In the genomic region with DNA sequence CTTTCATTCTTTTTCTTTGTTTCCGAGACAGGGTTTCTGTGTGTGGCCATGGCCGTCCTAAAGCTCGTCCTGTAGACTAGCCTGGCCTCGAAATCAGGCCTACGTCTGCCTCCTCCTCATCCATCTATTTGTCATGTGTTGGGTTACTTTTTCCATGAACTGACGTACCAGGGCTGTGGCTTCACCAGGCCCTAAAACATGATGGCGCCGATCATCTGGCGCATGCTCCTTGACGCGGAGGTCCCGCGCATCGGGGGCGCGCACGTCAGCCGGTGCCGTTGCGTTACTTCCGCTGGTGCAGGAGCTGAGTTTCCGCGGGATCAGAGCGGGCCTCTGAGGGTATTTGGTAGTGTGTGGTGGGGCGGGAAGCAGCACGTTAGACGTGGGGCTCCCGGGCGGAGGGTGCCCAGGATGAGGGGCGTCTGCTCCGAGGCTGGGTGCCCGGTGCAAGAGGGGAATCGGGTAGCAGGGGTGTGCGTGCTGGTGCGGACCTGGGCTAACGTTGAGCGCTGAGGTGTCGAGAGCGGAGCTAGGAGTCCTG, we compare ENCODE assay signal across 8 mouse cellular contexts. TPM values are rescaled to one million over a fixed set of nuclear protein-coding genes. Genes with fewer than 3 reads are reported as not detected.
A peak's percentile ranks its signal among the peaks of the same experiment; 100 is the strongest.
DNase-seq lines count a peak whose midpoint lies in the region; ATAC-seq and TF ChIP-seq lines count a peak whose summit lies in the region.
"Not testable (repeated sequence)": the region's sequence is repeated elsewhere in the genome, so short reads cannot be mapped to it uniquely, and the experiment has no call there.

Gene Gon4l, plus strand, starts transcription at position 281 of the 541 bp plus-strand sequence.

- H3K27me3 ChIP-seq in hindbrain, embryonic 14.5 days (ENCODE audit: control insufficient read depth, insufficient read depth, low read length); lung, embryonic 16.5 days (ENCODE audit: control insufficient read depth, insufficient read depth, low read depth, low read length): not testable (repeated sequence)

- H3K9ac ChIP-seq in hindbrain, embryonic 14.5 days, result peak within 1 kb of the TSS; percentile 42
- H3K9ac ChIP-seq in lung, embryonic 16.5 days (ENCODE audit: low read length), result peak within 1 kb of the TSS; percentile 56

- not testable (repeated sequence) for H3K9me3 ChIP-seq in hindbrain, embryonic 14.5 days (ENCODE audit: control insufficient read depth, low read length); lung, embryonic 16.5 days (ENCODE audit: control insufficient read depth, low read length)

- ATAC-seq in activated CD4-positive, CD25-positive, alpha-beta regulatory T cell, adult 4 months, result peak; percentile 44
- ATAC-seq in common myeloid progenitor, adult 5-6 weeks (replicated peaks; ENCODE audit: low read depth, poor library complexity, severe bottlenecking), result peak; percentile 79
- ATAC-seq in hindbrain, embryonic 14.5 days (ENCODE audit: low FRiP score), result peak; percentile 73
- peak; percentile 82 for ATAC-seq in lung, embryonic 16.5 days (ENCODE audit: low read depth)

- not testable (repeated sequence) for DNase-seq in gastrocnemius, adult 8-10 months (ENCODE audit: low spot score in 2 of 2); urinary bladder, adult 2 months (ENCODE audit: low spot score)
- peak; percentile 47 for DNase-seq in hindbrain, embryonic 14.5 days (ENCODE audit: low spot score)
- DNase-seq in layer of hippocampus, postnatal 14 days (ENCODE audit: low spot score in 2 of 2), result peak; percentile 37 to 40

- peak within 1 kb of the TSS; percentile 87 for H3K27ac ChIP-seq in hindbrain, embryonic 14.5 days
- H3K27ac ChIP-seq in lung, embryonic 16.5 days (ENCODE audit: low read length), result not testable (repeated sequence)
- peak within 1 kb of the TSS; percentile 32; the same call in 1 of the 2 replicates for H3K27ac ChIP-seq in olfactory bulb, adult 2 months (ENCODE audit: insufficient read depth, low read depth, low read length)

- not testable (repeated sequence) for TF ChIP-seq POLR2A in olfactory bulb, adult 2 months (IDR thresholded peaks at IDR 0.05; ENCODE audit: insufficient read depth, low read depth, low read length)

- peaks cover 15% of the 10 kb centered on the region; the same call in 1 of the 2 replicates for H3K36me3 ChIP-seq in hindbrain, embryonic 14.5 days (replicated peaks; ENCODE audit: control insufficient read depth, insufficient read depth)
- not testable (repeated sequence) for H3K36me3 ChIP-seq in lung, embryonic 16.5 days (ENCODE audit: control insufficient read depth, insufficient read depth, low read length)

- WGBS in hindbrain, embryonic 14.5 days, result 3% methylated on average over 15 of the region's 39 CpGs
- WGBS in lung, embryonic 16.5 days, result 3% methylated on average over 22 of the region's 39 CpGs
- WGBS in olfactory bulb, adult 2 months, result 2% methylated on average over 33 of the region's 39 CpGs

- TF ChIP-seq CTCF in olfactory bulb, adult 2 months (IDR thresholded peaks at IDR 0.05; ENCODE audit: insufficient read depth, low read depth, low read length), result not testable (repeated sequence)

- not testable (repeated sequence) for H3K4me1 ChIP-seq in hindbrain, embryonic 14.5 days (replicated peaks; ENCODE audit: control insufficient read depth, insufficient read depth, low read length); lung, embryonic 16.5 days (replicated peaks; ENCODE audit: control insufficient read depth, insufficient read depth, low read length); olfactory bulb, adult 2 months (ENCODE audit: control insufficient read depth, insufficient read depth, low read length)

- H3K4me2 ChIP-seq in hindbrain, embryonic 14.5 days (replicated peaks), result peak within 1 kb of the TSS; percentile 46
- H3K4me2 ChIP-seq in lung, embryonic 16.5 days (ENCODE audit: low read depth, low read length), result peak within 1 kb of the TSS; percentile 54

- H3K4me3 ChIP-seq in hindbrain, embryonic 14.5 days (replicated peaks; ENCODE audit: low read length), result peak within 1 kb of the TSS; percentile 31
- peak within 1 kb of the TSS; percentile 42 for H3K4me3 ChIP-seq in lung, embryonic 16.5 days (ENCODE audit: low read length)
- peak within 1 kb of the TSS; percentile 48 for H3K4me3 ChIP-seq in olfactory bulb, adult 2 months (ENCODE audit: insufficient read depth, low read depth, low read length)

RNA-seq across cellular contexts. Expression of gene Gon4l, which starts in this region (rescaled TPM):
- 10 to 100 TPM; 13.7 to 16.1 TPM for polyA plus RNA-seq in activated CD4-positive, CD25-positive, alpha-beta regulatory T cell, adult 4 months (2017; shearing (Covaris generic))
- 30.3 and 38.0 TPM in 2 replicates for total RNA-seq in common myeloid progenitor, adult 5-6 weeks (2017)
- 10 to 100 TPM; 12.5 to 16.1 (median 16.0) TPM for total RNA-seq in gastrocnemius, adult 8-10 months (2022)
- 14.8 and 17.7 TPM in 2 replicates for polyA plus RNA-seq in hindbrain, embryonic 14.5 days (2014; fragmentation: Nextera tagmentation; extraction: Ambion mirVana)
- 10 to 100 TPM; 42.1 to 45.4 TPM for total RNA-seq in layer of hippocampus, postnatal 14 days (2021)
- 10.0 and 10.7 TPM in 2 replicates for polyA plus RNA-seq in lung, embryonic 16.5 days (2015; fragmentation: Nextera tagmentation; extraction: Ambion mirVana)
- polyA plus RNA-seq in olfactory bulb, adult 2 months (2012; ENCODE audit: insufficient read depth, insufficient read length, low replicate concordance, missing spikeins), result not detected in 2 replicates
- 15.2 and 19.1 TPM in 2 replicates for polyA plus RNA-seq in urinary bladder, adult 2 months (2012; rRNA removed)
